Mouse (Mus musculus): ENCODE measurements at regions not wholly inside any gene's neighbourhood (a gene's known extent, or its start where the extent isn't known, plus 50 kb on each side); places are given as distances from the start of the nearest gene placed in this dataset.

GRCm38 (mm10) chr2:50921002-50921401 lies 227.9 kb downstream of the Rnd3 start:
- Histone ChIP-seq H3K27me3 (replicated peaks; ENCODE audit: control insufficient read depth, insufficient read depth, low read length) (no peaks in the 10 kb centered on the region), H3K36me3 (ENCODE audit: control insufficient read depth, insufficient read depth, low read length) (no peaks in the 10 kb centered on the region), H3K9me3 (ENCODE audit: control insufficient read depth, low read length) (no peaks in the 10 kb centered on the region), H3K9ac (ENCODE audit: low read depth, low read length) (no peak overlapping the region), H3K4me3 (ENCODE audit: low read length) (no peak overlapping the region), H3K27ac (ENCODE audit: low read depth, low read length) (no peak overlapping the region), H3K4me2 (ENCODE audit: low read length) (no peak overlapping the region), H3K4me1 (ENCODE audit: control insufficient read depth, insufficient read depth, low read depth, low read length) (no peaks in the 10 kb centered on the region)
- ATAC-seq: no peak

- no peaks in the 10 kb centered on the region for H3K4me1 ChIP-seq (ENCODE audit: control insufficient read depth, insufficient read depth, low read depth, low read length)
Measured at GRCm38 (mm10) chr2:50916323-50917221, 232.3 kb downstream of the Rnd3 start.

GRCm38 (mm10) chr2:50915149-50915548 lies 233.8 kb downstream of the Rnd3 start:
- Histone ChIP-seq H3K27ac (ENCODE audit: low read depth, low read length) (no peak overlapping the region), H3K4me3 (ENCODE audit: low read length) (no peak overlapping the region), H3K27me3 (replicated peaks; ENCODE audit: control insufficient read depth, insufficient read depth, low read length) (no peaks in the 10 kb centered on the region), H3K36me3 (ENCODE audit: control insufficient read depth, insufficient read depth, low read length) (no peaks in the 10 kb centered on the region), H3K9ac (ENCODE audit: low read depth, low read length) (no peak overlapping the region), H3K4me1 (ENCODE audit: control insufficient read depth, insufficient read depth, low read depth, low read length) (no peaks in the 10 kb centered on the region), H3K4me2 (ENCODE audit: low read length) (no peak overlapping the region), H3K9me3 (ENCODE audit: control insufficient read depth, low read length) (no peaks in the 10 kb centered on the region)
- 92% methylated on average over 2 of the region's 2 CpGs for WGBS
- ATAC-seq: no peak

More at GRCm38 (mm10) chr2:50916323-50917221, 232.3 kb downstream of the Rnd3 start:
- Histone ChIP-seq H3K4me2 (ENCODE audit: low read length) (no peak overlapping the region), H3K9me3 (ENCODE audit: control insufficient read depth, low read length) (no peaks in the 10 kb centered on the region), H3K36me3 (ENCODE audit: control insufficient read depth, insufficient read depth, low read length) (no peaks in the 10 kb centered on the region), H3K9ac (ENCODE audit: low read depth, low read length) (no peak overlapping the region), H3K4me3 (ENCODE audit: low read length) (no peak overlapping the region), H3K27ac (ENCODE audit: low read depth, low read length) (peak overlapping the region; percentile 61), H3K27me3 (replicated peaks; ENCODE audit: control insufficient read depth, insufficient read depth, low read length) (no peaks in the 10 kb centered on the region)
- peak; percentile 87 for ATAC-seq
- WGBS: 37% methylated on average over 18 of the region's 18 CpGs

GRCm38 (mm10) chr2:50914176-50914575 lies 234.7 kb downstream of the Rnd3 start:
- H3K4me3 ChIP-seq (ENCODE audit: low read length): no peak overlapping the region
- H3K27ac ChIP-seq (ENCODE audit: low read depth, low read length): no peak overlapping the region
- H3K4me2 ChIP-seq (ENCODE audit: low read length): no peak overlapping the region
- no peaks in the 10 kb centered on the region for H3K4me1 ChIP-seq (ENCODE audit: control insufficient read depth, insufficient read depth, low read depth, low read length)
- no peak for ATAC-seq
- no peaks in the 10 kb centered on the region for H3K36me3 ChIP-seq (ENCODE audit: control insufficient read depth, insufficient read depth, low read length)
- H3K9ac ChIP-seq (ENCODE audit: low read depth, low read length): no peak overlapping the region
- no peaks in the 10 kb centered on the region for H3K9me3 ChIP-seq (ENCODE audit: control insufficient read depth, low read length)
- H3K27me3 ChIP-seq (replicated peaks; ENCODE audit: control insufficient read depth, insufficient read depth, low read length): no peaks in the 10 kb centered on the region

GRCm38 (mm10) chr2:50908762-50909161 lies 240.1 kb downstream of the Rnd3 start:
- Histone ChIP-seq H3K9me3 (ENCODE audit: control insufficient read depth, low read length) (no peaks in the 10 kb centered on the region), H3K9ac (ENCODE audit: low read depth, low read length) (no peak overlapping the region), H3K36me3 (ENCODE audit: control insufficient read depth, insufficient read depth, low read length) (no peaks in the 10 kb centered on the region), H3K4me1 (ENCODE audit: control insufficient read depth, insufficient read depth, low read depth, low read length) (no peaks in the 10 kb centered on the region), H3K4me3 (ENCODE audit: low read length) (no peak overlapping the region), H3K4me2 (ENCODE audit: low read length) (no peak overlapping the region), H3K27ac (ENCODE audit: low read depth, low read length) (no peak overlapping the region), H3K27me3 (replicated peaks; ENCODE audit: control insufficient read depth, insufficient read depth, low read length) (no peaks in the 10 kb centered on the region)
- ATAC-seq: no peak
- WGBS: 76% methylated on average over 3 of the region's 3 CpGs

- no peak overlapping the region for H3K27ac ChIP-seq (ENCODE audit: low read depth, low read length)
Measured at GRCm38 (mm10) chr2:50902701-50903100, 246.2 kb downstream of the Rnd3 start.

GRCm38 (mm10) chr2:50902220-50902619 lies 246.7 kb downstream of the Rnd3 start:
- Histone ChIP-seq H3K27me3 (replicated peaks; ENCODE audit: control insufficient read depth, insufficient read depth, low read length) (no peaks in the 10 kb centered on the region), H3K4me2 (ENCODE audit: low read length) (peak overlapping the region; percentile 20; the same call in 1 of the 2 replicates), H3K4me1 (ENCODE audit: control insufficient read depth, insufficient read depth, low read depth, low read length) (no peaks in the 10 kb centered on the region), H3K9ac (ENCODE audit: low read depth, low read length) (no peak overlapping the region), H3K27ac (ENCODE audit: low read depth, low read length) (no peak overlapping the region), H3K9me3 (ENCODE audit: control insufficient read depth, low read length) (no peaks in the 10 kb centered on the region), H3K4me3 (ENCODE audit: low read length) (no peak overlapping the region), H3K36me3 (ENCODE audit: control insufficient read depth, insufficient read depth, low read length) (no peaks in the 10 kb centered on the region)
- WGBS: 42% methylated on average over 9 of the region's 9 CpGs
- ATAC-seq: no peak

More at GRCm38 (mm10) chr2:50902701-50903100, 246.2 kb downstream of the Rnd3 start:
- Histone ChIP-seq H3K4me1 (ENCODE audit: control insufficient read depth, insufficient read depth, low read depth, low read length) (no peaks in the 10 kb centered on the region), H3K9me3 (ENCODE audit: control insufficient read depth, low read length) (no peaks in the 10 kb centered on the region), H3K27me3 (replicated peaks; ENCODE audit: control insufficient read depth, insufficient read depth, low read length) (no peaks in the 10 kb centered on the region), H3K4me3 (ENCODE audit: low read length) (no peak overlapping the region), H3K9ac (ENCODE audit: low read depth, low read length) (no peak overlapping the region), H3K36me3 (ENCODE audit: control insufficient read depth, insufficient read depth, low read length) (no peaks in the 10 kb centered on the region), H3K4me2 (ENCODE audit: low read length) (peak overlapping the region; percentile 25)
- no peak for ATAC-seq
- 51% methylated on average over 8 of the region's 8 CpGs for WGBS

GRCm38 (mm10) chr2:50888992-50889391 lies 259.9 kb downstream of the Rnd3 start:
- no peak overlapping the region for H3K9ac ChIP-seq (ENCODE audit: low read depth, low read length)
- H3K36me3 ChIP-seq (ENCODE audit: control insufficient read depth, insufficient read depth, low read length): no peaks in the 10 kb centered on the region
- H3K27ac ChIP-seq (ENCODE audit: low read depth, low read length): no peak overlapping the region
- H3K4me2 ChIP-seq (ENCODE audit: low read length): no peak overlapping the region
- H3K4me1 ChIP-seq (ENCODE audit: control insufficient read depth, insufficient read depth, low read depth, low read length): no peaks in the 10 kb centered on the region; the same call in 1 of the 2 replicates
- ATAC-seq: peak; percentile 42; the same call in 1 of the 2 replicates
- H3K9me3 ChIP-seq (ENCODE audit: control insufficient read depth, low read length): no peaks in the 10 kb centered on the region
- no peaks in the 10 kb centered on the region for H3K27me3 ChIP-seq (replicated peaks; ENCODE audit: control insufficient read depth, insufficient read depth, low read length)
- H3K4me3 ChIP-seq (ENCODE audit: low read length): no peak overlapping the region
- 51% methylated on average over 5 of the region's 5 CpGs for WGBS

- Histone ChIP-seq H3K4me3 (ENCODE audit: low read length) (no peak overlapping the region), H3K27me3 (replicated peaks; ENCODE audit: control insufficient read depth, insufficient read depth, low read length) (no peaks in the 10 kb centered on the region), H3K9ac (ENCODE audit: low read depth, low read length) (no peak overlapping the region), H3K9me3 (ENCODE audit: control insufficient read depth, low read length) (no peaks in the 10 kb centered on the region), H3K4me2 (ENCODE audit: low read length) (no peak overlapping the region), H3K4me1 (ENCODE audit: control insufficient read depth, insufficient read depth, low read depth, low read length) (no peaks in the 10 kb centered on the region; the same call in 1 of the 2 replicates), H3K36me3 (ENCODE audit: control insufficient read depth, insufficient read depth, low read length) (no peaks in the 10 kb centered on the region), H3K27ac (ENCODE audit: low read depth, low read length) (no peak overlapping the region)
- ATAC-seq: no peak
- WGBS: 82% methylated on average over 4 of the region's 4 CpGs
Measured at GRCm38 (mm10) chr2:50887954-50888353, 261.0 kb downstream of the Rnd3 start.
